Mouse (Mus musculus): ENCODE measurements around the gene Gm5431. TPM values are rescaled to one million over a fixed set of nuclear protein-coding genes. Genes with fewer than 3 reads are reported as not detected.
"Not testable (repeated sequence)": the region's sequence is repeated elsewhere in the genome, so short reads cannot be mapped to it uniquely, and the experiment has no call there.

Gene Gm5431
- polyA plus RNA-seq (2015; fragmentation: Nextera tagmentation; extraction: Ambion mirVana), result 0.16 and 0.18 TPM in 2 replicates

DNA sequence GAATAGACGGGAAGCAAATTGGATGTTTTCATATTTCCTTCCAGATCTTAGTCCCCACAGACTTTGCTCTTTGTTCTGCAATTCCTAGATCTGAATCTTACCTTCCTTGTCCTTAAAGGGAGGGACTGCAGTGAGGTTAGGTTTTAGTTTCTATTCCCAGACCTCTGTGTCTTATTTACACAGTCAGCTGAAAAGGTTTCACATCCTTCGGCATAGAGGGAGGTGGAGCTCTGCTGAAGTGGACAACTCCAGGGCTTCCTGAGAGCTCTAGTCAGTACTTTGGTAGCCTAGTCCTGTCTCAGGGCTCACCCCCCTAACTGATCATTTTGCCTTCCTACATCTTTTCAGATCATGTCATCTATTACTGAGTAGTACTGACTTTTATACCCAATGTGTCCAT is at the start of gene Gm5431:
Gene Gm5431 (minus strand): TSS at position 194 of the 400 bp plus-strand sequence.
- H3K27ac ChIP-seq (ENCODE audit: low read depth, low read length), result no peak within 1 kb of the TSS
- H3K9ac ChIP-seq (ENCODE audit: low read depth, low read length), result no peak within 1 kb of the TSS
- H3K27me3 ChIP-seq (replicated peaks; ENCODE audit: control insufficient read depth, insufficient read depth, low read length), result no peaks in the 10 kb centered on the region
- no peaks in the 10 kb centered on the region for H3K9me3 ChIP-seq (ENCODE audit: control insufficient read depth, low read length)
- no peak within 1 kb of the TSS for H3K4me2 ChIP-seq (ENCODE audit: low read length)
- H3K4me1 ChIP-seq (ENCODE audit: control insufficient read depth, insufficient read depth, low read depth, low read length), result no peaks in the 10 kb centered on the region
- H3K36me3 ChIP-seq (ENCODE audit: control insufficient read depth, insufficient read depth, low read length), result no peaks in the 10 kb centered on the region
- H3K4me3 ChIP-seq (ENCODE audit: low read length), result no peak within 1 kb of the TSS
- no peak for ATAC-seq
- 75% methylated on average over 2 of the region's 2 CpGs for WGBS

DNA sequence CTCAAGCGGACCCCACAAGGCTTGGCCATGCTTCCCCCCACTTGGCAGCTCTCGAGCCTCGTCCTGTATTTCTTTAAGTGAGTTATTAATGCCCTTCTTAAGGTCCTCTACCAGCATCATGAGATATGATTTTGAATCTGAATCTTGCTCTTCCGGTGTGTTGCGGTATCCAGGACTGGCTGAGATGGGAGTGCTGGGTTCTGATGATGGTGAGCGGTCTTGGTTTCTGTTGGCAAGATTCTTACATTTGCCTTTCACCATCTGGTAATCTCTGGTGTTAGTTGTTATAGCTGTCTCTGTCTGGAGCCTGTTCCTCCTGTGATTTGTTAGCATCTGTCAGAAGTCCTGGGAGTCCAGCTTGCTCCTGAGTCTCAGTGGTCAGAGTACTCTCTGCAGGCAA is 44.1 kb upstream of the Gm5431 start, which contains the start of gene Psme2b:
Gene Psme2b (minus strand): TSS at position 101 of the 400 bp plus-strand sequence.
- not testable (repeated sequence) for H3K9me3 ChIP-seq (ENCODE audit: control insufficient read depth, low read length); H3K4me3 ChIP-seq (ENCODE audit: low read length); H3K4me1 ChIP-seq (ENCODE audit: control insufficient read depth, insufficient read depth, low read depth, low read length); H3K27me3 ChIP-seq (replicated peaks; ENCODE audit: control insufficient read depth, insufficient read depth, low read length); H3K36me3 ChIP-seq (ENCODE audit: control insufficient read depth, insufficient read depth, low read length); ATAC-seq; H3K4me2 ChIP-seq (ENCODE audit: low read length); H3K9ac ChIP-seq (ENCODE audit: low read depth, low read length); H3K27ac ChIP-seq (ENCODE audit: low read depth, low read length)
- 93% methylated on average over 6 of the region's 6 CpGs for WGBS

DNA sequence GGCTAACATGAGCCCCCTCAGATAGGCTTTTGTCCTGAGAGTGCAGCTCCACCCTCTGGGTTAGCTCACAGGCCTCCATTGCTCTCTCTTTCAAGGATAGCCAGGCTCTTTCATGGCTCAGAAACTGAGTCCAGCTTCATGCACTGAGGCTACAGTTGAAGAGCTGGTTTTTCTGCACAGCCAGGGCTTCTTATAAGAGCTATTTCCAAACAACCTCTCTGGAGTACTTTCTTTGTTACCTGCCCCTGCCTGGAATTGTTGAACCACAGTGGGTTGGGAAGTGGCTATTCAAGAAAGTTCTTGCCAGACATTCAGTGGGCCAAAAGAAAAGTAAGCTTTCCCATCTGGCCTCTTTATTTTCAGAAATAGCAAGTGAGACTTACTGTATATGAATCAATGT is 37.3 kb upstream of the Gm5431 start:
- H3K4me3 ChIP-seq (ENCODE audit: low read length); H3K9me3 ChIP-seq (ENCODE audit: control insufficient read depth, low read length); ATAC-seq; H3K27me3 ChIP-seq (replicated peaks; ENCODE audit: control insufficient read depth, insufficient read depth, low read length); H3K27ac ChIP-seq (ENCODE audit: low read depth, low read length); H3K36me3 ChIP-seq (ENCODE audit: control insufficient read depth, insufficient read depth, low read length); H3K4me2 ChIP-seq (ENCODE audit: low read length); H3K9ac ChIP-seq (ENCODE audit: low read depth, low read length); H3K4me1 ChIP-seq (ENCODE audit: control insufficient read depth, insufficient read depth, low read depth, low read length): not testable (repeated sequence)

DNA sequence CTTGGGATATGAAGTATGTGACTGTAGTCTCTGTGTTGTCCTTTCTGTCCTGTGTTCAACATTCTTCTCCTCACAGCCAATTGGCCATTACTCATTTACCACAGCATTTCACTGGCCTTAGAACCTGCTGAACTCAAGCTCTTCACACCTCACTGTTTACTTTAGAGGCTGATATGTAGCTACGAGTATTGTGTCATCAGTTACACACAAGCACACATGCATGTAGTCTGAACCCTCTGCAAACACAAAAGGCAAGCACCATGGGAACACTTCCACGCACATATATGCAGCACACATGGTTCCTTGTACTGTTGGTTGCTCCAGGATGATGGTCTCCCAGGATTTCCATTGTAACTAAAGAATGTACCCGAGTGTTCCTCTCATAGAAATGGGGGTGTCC is 33.3 kb upstream of the Gm5431 start:
- not testable (repeated sequence) for H3K4me1 ChIP-seq (ENCODE audit: control insufficient read depth, insufficient read depth, low read depth, low read length); H3K36me3 ChIP-seq (ENCODE audit: control insufficient read depth, insufficient read depth, low read length); H3K27ac ChIP-seq (ENCODE audit: low read depth, low read length); H3K4me3 ChIP-seq (ENCODE audit: low read length); H3K27me3 ChIP-seq (replicated peaks; ENCODE audit: control insufficient read depth, insufficient read depth, low read length); ATAC-seq; H3K9me3 ChIP-seq (ENCODE audit: control insufficient read depth, low read length); H3K9ac ChIP-seq (ENCODE audit: low read depth, low read length); H3K4me2 ChIP-seq (ENCODE audit: low read length)
- WGBS, result no CpG with 5 or more reads among the region's 3 CpGs

DNA sequence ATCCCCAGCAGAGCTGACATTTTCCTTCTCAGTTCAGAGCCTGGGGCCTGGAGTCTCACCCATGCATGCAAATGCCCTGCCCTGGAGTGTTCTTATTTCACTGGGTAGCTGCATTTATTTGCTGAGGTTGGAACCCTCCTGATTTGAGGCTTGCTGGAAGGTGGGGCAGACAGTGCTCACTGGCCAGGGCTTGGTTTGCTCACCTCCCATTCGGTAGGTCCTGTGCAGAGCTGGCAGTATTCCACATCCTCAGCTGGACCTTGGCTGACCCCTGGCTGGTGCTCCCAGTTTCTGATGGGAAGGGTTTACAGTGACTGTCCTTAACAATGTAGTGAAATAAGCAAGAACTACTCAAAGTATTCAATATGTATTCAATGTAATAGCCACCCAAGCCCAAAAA is 31.9 kb upstream of the Gm5431 start:
- not testable (repeated sequence) for H3K27ac ChIP-seq (ENCODE audit: low read depth, low read length); H3K9me3 ChIP-seq (ENCODE audit: control insufficient read depth, low read length); H3K27me3 ChIP-seq (replicated peaks; ENCODE audit: control insufficient read depth, insufficient read depth, low read length); H3K4me2 ChIP-seq (ENCODE audit: low read length); H3K4me3 ChIP-seq (ENCODE audit: low read length); H3K9ac ChIP-seq (ENCODE audit: low read depth, low read length); H3K4me1 ChIP-seq (ENCODE audit: control insufficient read depth, insufficient read depth, low read depth, low read length); H3K36me3 ChIP-seq (ENCODE audit: control insufficient read depth, insufficient read depth, low read length); ATAC-seq
- 67% methylated on average over 1 of the region's 1 CpGs for WGBS

GRCm38 (mm10) chr11:48933422-48933821 is 31.4 kb upstream of the Gm5431 start:
- not testable (repeated sequence) for H3K4me3 ChIP-seq (ENCODE audit: low read length); H3K9ac ChIP-seq (ENCODE audit: low read depth, low read length); ATAC-seq; H3K36me3 ChIP-seq (ENCODE audit: control insufficient read depth, insufficient read depth, low read length); H3K4me2 ChIP-seq (ENCODE audit: low read length); H3K27ac ChIP-seq (ENCODE audit: low read depth, low read length); H3K9me3 ChIP-seq (ENCODE audit: control insufficient read depth, low read length); H3K27me3 ChIP-seq (replicated peaks; ENCODE audit: control insufficient read depth, insufficient read depth, low read length); H3K4me1 ChIP-seq (ENCODE audit: control insufficient read depth, insufficient read depth, low read depth, low read length)
- WGBS, result 83% methylated on average over 1 of the region's 1 CpGs

DNA sequence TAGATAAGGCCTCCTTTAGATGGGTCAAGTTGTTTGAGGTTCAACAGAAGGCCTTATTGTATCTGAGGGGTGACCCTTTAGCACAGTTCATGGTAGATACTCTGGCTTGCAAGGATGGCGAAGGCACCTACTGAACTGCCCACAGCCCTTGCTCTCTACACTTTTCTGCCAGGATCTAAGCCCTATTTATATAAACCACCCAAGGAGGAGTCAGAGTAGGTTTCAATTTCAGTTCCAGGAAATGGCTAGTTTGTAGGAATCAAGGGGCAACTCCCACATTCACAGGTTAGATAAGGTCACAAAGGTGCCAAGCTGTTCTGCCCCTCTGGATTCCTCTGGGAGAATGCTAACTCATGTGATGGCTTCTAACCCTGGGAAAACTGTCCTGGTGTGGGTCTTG is 26.1 kb upstream of the Gm5431 start:
- H3K27ac ChIP-seq (ENCODE audit: low read depth, low read length); H3K4me2 ChIP-seq (ENCODE audit: low read length); H3K9me3 ChIP-seq (ENCODE audit: control insufficient read depth, low read length); H3K36me3 ChIP-seq (ENCODE audit: control insufficient read depth, insufficient read depth, low read length); H3K4me3 ChIP-seq (ENCODE audit: low read length); H3K9ac ChIP-seq (ENCODE audit: low read depth, low read length); ATAC-seq; H3K27me3 ChIP-seq (replicated peaks; ENCODE audit: control insufficient read depth, insufficient read depth, low read length); H3K4me1 ChIP-seq (ENCODE audit: control insufficient read depth, insufficient read depth, low read depth, low read length): not testable (repeated sequence)
- WGBS, result 92% methylated on average over 1 of the region's 1 CpGs

DNA sequence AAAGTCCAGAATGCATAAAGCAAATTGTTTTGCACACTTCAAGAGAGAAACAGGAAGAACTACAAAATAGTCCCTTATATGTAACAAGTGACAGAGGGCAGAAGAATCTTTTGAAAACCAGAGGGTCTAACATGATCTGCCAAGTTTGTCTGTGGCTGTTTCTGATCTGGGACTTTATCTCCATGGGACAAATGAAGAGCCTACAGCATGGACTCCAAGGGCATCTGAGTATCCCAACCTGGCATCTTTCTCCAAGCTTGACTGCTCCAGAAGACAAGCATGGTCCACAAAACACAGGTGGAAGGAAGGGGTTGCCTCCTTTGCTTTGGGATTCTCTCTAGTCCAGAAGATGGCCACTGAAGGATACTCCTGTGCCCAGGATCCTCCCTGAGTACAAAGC is 24.4 kb upstream of the Gm5431 start:
- ATAC-seq; H3K4me3 ChIP-seq (ENCODE audit: low read length); H3K9me3 ChIP-seq (ENCODE audit: control insufficient read depth, low read length); H3K27ac ChIP-seq (ENCODE audit: low read depth, low read length); H3K36me3 ChIP-seq (ENCODE audit: control insufficient read depth, insufficient read depth, low read length); H3K9ac ChIP-seq (ENCODE audit: low read depth, low read length); H3K4me1 ChIP-seq (ENCODE audit: control insufficient read depth, insufficient read depth, low read depth, low read length); H3K27me3 ChIP-seq (replicated peaks; ENCODE audit: control insufficient read depth, insufficient read depth, low read length); H3K4me2 ChIP-seq (ENCODE audit: low read length): not testable (repeated sequence)

DNA sequence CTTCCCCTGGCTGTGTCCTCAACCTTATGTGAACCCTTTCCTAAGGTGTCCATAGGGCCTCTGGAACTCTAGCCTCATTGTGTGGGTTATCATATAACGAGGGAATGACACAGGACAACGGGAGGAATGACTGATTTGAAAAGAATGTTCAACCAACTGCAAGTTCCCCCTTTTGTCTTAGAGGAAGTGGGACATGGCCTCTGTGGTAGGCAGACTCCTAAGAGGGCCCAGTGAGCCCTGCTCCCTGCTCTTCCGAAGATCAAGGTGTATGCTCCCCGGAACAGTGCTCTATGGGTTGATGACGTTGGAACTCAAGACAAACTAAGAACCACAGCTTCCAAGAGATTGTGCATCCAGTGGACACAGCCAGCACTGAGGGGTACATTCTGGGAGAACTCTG is 21.8 kb upstream of the Gm5431 start:
- WGBS, result 86% methylated on average over 5 of the region's 5 CpGs
- not testable (repeated sequence) for H3K27me3 ChIP-seq (replicated peaks; ENCODE audit: control insufficient read depth, insufficient read depth, low read length); ATAC-seq; H3K9me3 ChIP-seq (ENCODE audit: control insufficient read depth, low read length); H3K4me1 ChIP-seq (ENCODE audit: control insufficient read depth, insufficient read depth, low read depth, low read length); H3K4me3 ChIP-seq (ENCODE audit: low read length); H3K9ac ChIP-seq (ENCODE audit: low read depth, low read length); H3K36me3 ChIP-seq (ENCODE audit: control insufficient read depth, insufficient read depth, low read length); H3K4me2 ChIP-seq (ENCODE audit: low read length); H3K27ac ChIP-seq (ENCODE audit: low read depth, low read length)

DNA sequence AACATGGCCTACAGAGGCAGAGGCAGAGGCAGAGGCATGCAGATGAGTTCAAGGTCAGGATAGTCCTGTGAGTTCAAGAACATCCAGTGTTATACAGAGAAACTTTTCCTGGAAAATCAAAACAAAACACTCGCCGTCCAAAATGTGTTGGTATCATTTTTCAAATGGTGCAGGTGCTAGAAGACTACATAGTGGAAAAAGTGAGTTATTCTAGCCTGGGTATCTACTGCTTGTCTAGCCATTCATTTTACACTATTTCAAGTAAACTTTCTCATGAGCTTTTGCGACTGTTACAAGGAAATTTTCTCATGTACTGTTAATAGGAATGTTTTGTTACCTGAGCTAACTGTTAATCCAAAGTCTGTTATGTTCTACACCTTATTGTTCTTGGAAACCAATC is 16.4 kb upstream of the Gm5431 start:
- no peaks in the 10 kb centered on the region for H3K4me1 ChIP-seq (ENCODE audit: control insufficient read depth, insufficient read depth, low read depth, low read length)
- H3K36me3 ChIP-seq (ENCODE audit: control insufficient read depth, insufficient read depth, low read length), result no peaks in the 10 kb centered on the region
- no peak for ATAC-seq
- H3K4me2 ChIP-seq (ENCODE audit: low read length), result no peak overlapping the region
- H3K9ac ChIP-seq (ENCODE audit: low read depth, low read length), result no peak overlapping the region
- H3K27ac ChIP-seq (ENCODE audit: low read depth, low read length), result no peak overlapping the region
- no peak overlapping the region for H3K4me3 ChIP-seq (ENCODE audit: low read length)
- WGBS, result 92% methylated on average over 3 of the region's 3 CpGs
- H3K27me3 ChIP-seq (replicated peaks; ENCODE audit: control insufficient read depth, insufficient read depth, low read length), result no peaks in the 10 kb centered on the region
- H3K9me3 ChIP-seq (ENCODE audit: control insufficient read depth, low read length), result no peaks in the 10 kb centered on the region

All from hindbrain, embryonic 16.5 days (tissue).